Mouse (Mus musculus) fibroblast of lung, adult 2 months (primary cell): ENCODE data around the gene Vapa.
"Not testable (repeated sequence)": the region's sequence is repeated elsewhere in the genome, so short reads cannot be mapped to it uniquely, and the experiment has no call there.

Experiments used
- DNase-seq: peaks from one replicate; pipeline ENCODE4 v3.0.0-alpha.2; 2011; ENCODE audit warnings: low read depth

Gene Vapa

GRCm38 (mm10) chr17:65613463-65614412, at the start of gene Vapa:
Vapa (minus strand) TSS chr17:65613555.
- DNase-seq, result peak; percentile 94

GRCm38 (mm10) chr17:65662662-65663061, 49.3 kb upstream of the Vapa start:
- DNase-seq, result no peak

GRCm38 (mm10) chr17:65658416-65658815, 45.1 kb upstream of the Vapa start:
- DNase-seq, result no peak

- no peak for DNase-seq
Observed at GRCm38 (mm10) chr17:65657958-65658357, 44.6 kb upstream of the Vapa start.

- DNase-seq, result no peak
Observed at GRCm38 (mm10) chr17:65656731-65657130, 43.4 kb upstream of the Vapa start.

- DNase-seq, result no peak
Observed at GRCm38 (mm10) chr17:65656076-65656475, 42.7 kb upstream of the Vapa start.

GRCm38 (mm10) chr17:65655608-65656007, 42.3 kb upstream of the Vapa start:
- DNase-seq, result no peak

- no peak for DNase-seq
Observed at GRCm38 (mm10) chr17:65650598-65650997, 37.2 kb upstream of the Vapa start.

GRCm38 (mm10) chr17:65649175-65649493, 35.8 kb upstream of the Vapa start:
- DNase-seq, result no peak

- DNase-seq, result no peak
Observed at GRCm38 (mm10) chr17:65648371-65649174, 35.2 kb upstream of the Vapa start.

- DNase-seq, result no peak
Observed at GRCm38 (mm10) chr17:65647961-65648360, 34.6 kb upstream of the Vapa start.

- DNase-seq, result no peak
Observed at GRCm38 (mm10) chr17:65647226-65647625, 33.9 kb upstream of the Vapa start.

GRCm38 (mm10) chr17:65643579-65643978, 30.2 kb upstream of the Vapa start:
- no peak for DNase-seq

- DNase-seq, result peak; percentile 74
Observed at GRCm38 (mm10) chr17:65643051-65643521, 29.7 kb upstream of the Vapa start.

GRCm38 (mm10) chr17:65642578-65642991, 29.2 kb upstream of the Vapa start:
- no peak for DNase-seq

GRCm38 (mm10) chr17:65641734-65642218, 28.4 kb upstream of the Vapa start, which contains the start of gene Txndc2:
Txndc2 (minus strand) TSS chr17:65642168.
- no peak for DNase-seq

GRCm38 (mm10) chr17:65639144-65639543, 25.8 kb upstream of the Vapa start:
- no peak for DNase-seq

GRCm38 (mm10) chr17:65635715-65636360, 22.5 kb upstream of the Vapa start:
- no peak for DNase-seq

GRCm38 (mm10) chr17:65629943-65630342, 16.6 kb upstream of the Vapa start:
- no peak for DNase-seq

GRCm38 (mm10) chr17:65628823-65629532, 15.6 kb upstream of the Vapa start:
- DNase-seq, result not testable (repeated sequence)

GRCm38 (mm10) chr17:65626301-65626700, 12.9 kb upstream of the Vapa start:
- no peak for DNase-seq
